Mouse (Mus musculus): ENCODE data around the gene Sorcs3. TPM values are rescaled to one million over a fixed set of nuclear protein-coding genes. Genes with fewer than 3 reads are reported as not detected.

Sorcs3 gene
- polyA plus RNA-seq, 1 experiment from 2014 or later: 18.3 TPM

- Histone ChIP-seq H3K4me3 (ENCODE audit: low read depth, low read length) (no peak overlapping the region), H3K27me3 (ENCODE audit: control insufficient read depth, insufficient read depth, low read depth, low read length) (no peaks in the 10 kb centered on the region), H3K4me1 (ENCODE audit: control insufficient read depth, insufficient read depth, low read length) (no peaks in the 10 kb centered on the region), H3K9me3 (replicated peaks; ENCODE audit: control insufficient read depth, low read length, poor library complexity, severe bottlenecking) (no peaks in the 10 kb centered on the region), H3K4me2 (ENCODE audit: low read length) (no peak overlapping the region), H3K36me3 (ENCODE audit: control insufficient read depth, insufficient read depth, low read length) (no peaks in the 10 kb centered on the region), H3K27ac (ENCODE audit: low read length) (no peak overlapping the region), H3K9ac (ENCODE audit: low read depth, low read length) (no peak overlapping the region)
- WGBS: 72% methylated on average over 2 of the region's 2 CpGs
- no peak for ATAC-seq
Observed at GRCm38 (mm10) chr19:48649941-48650340, 444.1 kb downstream of the Sorcs3 start.

GRCm38 (mm10) chr19:48651617-48652016 lies 445.8 kb downstream of the Sorcs3 start:
- Histone ChIP-seq H3K4me2 (ENCODE audit: low read length) (no peak overlapping the region), H3K27me3 (ENCODE audit: control insufficient read depth, insufficient read depth, low read depth, low read length) (no peaks in the 10 kb centered on the region), H3K4me3 (ENCODE audit: low read depth, low read length) (no peak overlapping the region), H3K9me3 (replicated peaks; ENCODE audit: control insufficient read depth, low read length, poor library complexity, severe bottlenecking) (no peaks in the 10 kb centered on the region), H3K27ac (ENCODE audit: low read length) (no peak overlapping the region), H3K36me3 (ENCODE audit: control insufficient read depth, insufficient read depth, low read length) (no peaks in the 10 kb centered on the region), H3K4me1 (ENCODE audit: control insufficient read depth, insufficient read depth, low read length) (no peaks in the 10 kb centered on the region), H3K9ac (ENCODE audit: low read depth, low read length) (no peak overlapping the region)
- WGBS: 73% methylated on average over 6 of the region's 6 CpGs
- no peak for ATAC-seq

DNA sequence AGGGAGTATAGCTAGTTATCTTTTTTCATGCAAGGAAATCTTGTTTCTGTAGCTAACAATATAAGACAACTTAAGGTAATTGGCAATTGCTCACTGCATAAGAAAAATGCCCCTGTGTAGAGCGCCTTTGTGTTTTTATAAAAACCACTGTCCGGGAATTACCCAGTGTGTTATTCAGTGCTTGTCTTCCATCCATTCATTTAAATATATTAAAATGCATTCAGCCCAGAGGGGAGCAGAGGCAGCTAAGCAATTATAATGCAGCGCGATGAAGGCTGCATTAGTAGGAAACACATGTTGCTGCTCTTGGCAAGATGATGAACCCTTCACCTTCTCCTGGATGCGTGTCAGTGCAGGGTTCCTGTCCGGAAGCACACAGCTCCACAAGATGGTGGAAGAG lies 454.4 kb downstream of the Sorcs3 start:
- WGBS: 18% methylated on average over 6 of the region's 6 CpGs
- no peak overlapping the region for H3K27ac ChIP-seq (ENCODE audit: low read length)
- no peak overlapping the region for H3K4me3 ChIP-seq (ENCODE audit: low read depth, low read length)
- H3K36me3 ChIP-seq (ENCODE audit: control insufficient read depth, insufficient read depth, low read length): no peaks in the 10 kb centered on the region
- H3K4me2 ChIP-seq (ENCODE audit: low read length): no peak overlapping the region
- no peaks in the 10 kb centered on the region for H3K27me3 ChIP-seq (ENCODE audit: control insufficient read depth, insufficient read depth, low read depth, low read length)
- ATAC-seq: 0 out of 2 replicates have a peak, but pooled peaks have one; percentile 45
- no peak overlapping the region for H3K9ac ChIP-seq (ENCODE audit: low read depth, low read length)
- H3K9me3 ChIP-seq (replicated peaks; ENCODE audit: control insufficient read depth, low read length, poor library complexity, severe bottlenecking): no peaks in the 10 kb centered on the region
- H3K4me1 ChIP-seq (ENCODE audit: control insufficient read depth, insufficient read depth, low read length): peaks cover 12% of the 10 kb centered on the region

DNA sequence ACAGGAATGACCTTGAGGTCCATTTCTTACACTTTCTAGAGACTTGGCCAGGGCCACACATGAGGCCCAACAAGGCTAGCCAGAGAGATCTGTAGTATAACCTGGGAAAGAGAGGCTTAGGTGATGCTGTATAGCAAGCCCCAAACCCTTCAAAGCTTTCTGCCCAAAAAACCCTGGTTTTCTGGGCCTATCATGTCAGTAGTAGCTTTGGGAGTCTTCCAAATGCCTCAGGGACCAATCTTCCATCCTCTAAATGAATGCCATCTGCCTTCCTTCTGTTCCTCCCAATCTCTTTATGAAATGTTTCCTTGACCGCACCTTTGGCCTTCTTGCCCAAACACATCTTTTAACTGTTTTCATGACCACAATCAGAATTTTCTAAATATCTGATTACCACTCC lies 474.1 kb downstream of the Sorcs3 start:
- H3K9me3 ChIP-seq (replicated peaks; ENCODE audit: control insufficient read depth, low read length, poor library complexity, severe bottlenecking): no peaks in the 10 kb centered on the region
- ATAC-seq: no peak
- H3K9ac ChIP-seq (ENCODE audit: low read depth, low read length): no peak overlapping the region
- peaks cover 3% of the 10 kb centered on the region; the same call in 1 of the 2 replicates for H3K4me1 ChIP-seq (ENCODE audit: control insufficient read depth, insufficient read depth, low read length)
- H3K27ac ChIP-seq (ENCODE audit: low read length): no peak overlapping the region
- no peak overlapping the region for H3K4me3 ChIP-seq (ENCODE audit: low read depth, low read length)
- no peaks in the 10 kb centered on the region for H3K27me3 ChIP-seq (ENCODE audit: control insufficient read depth, insufficient read depth, low read depth, low read length)
- no peak overlapping the region for H3K4me2 ChIP-seq (ENCODE audit: low read length)
- WGBS: 94% methylated on average over 1 of the region's 1 CpGs
- no peaks in the 10 kb centered on the region for H3K36me3 ChIP-seq (ENCODE audit: control insufficient read depth, insufficient read depth, low read length)

DNA sequence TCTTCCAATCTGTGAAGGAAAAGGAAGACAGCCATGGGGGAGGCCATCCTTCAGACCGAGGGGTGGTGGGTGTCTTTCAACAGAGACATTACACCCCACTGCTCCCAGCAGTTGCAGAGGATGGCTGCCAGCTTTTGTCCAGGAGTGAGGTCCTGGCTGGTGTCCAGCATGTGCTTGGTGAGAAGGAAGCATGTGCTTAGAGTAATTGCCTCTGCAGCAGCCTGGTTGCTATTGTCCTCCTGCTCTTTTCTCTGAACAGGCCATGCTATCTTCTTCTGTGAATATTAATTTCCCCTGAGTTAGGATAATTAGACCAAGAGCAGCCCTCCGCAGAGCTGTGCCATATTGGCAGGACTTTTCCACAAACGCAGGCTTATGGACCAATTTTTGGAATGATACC lies 476.7 kb downstream of the Sorcs3 start:
- no peak overlapping the region for H3K27ac ChIP-seq (ENCODE audit: low read length)
- 63% methylated on average over 3 of the region's 3 CpGs for WGBS
- H3K36me3 ChIP-seq (ENCODE audit: control insufficient read depth, insufficient read depth, low read length): no peaks in the 10 kb centered on the region
- H3K9me3 ChIP-seq (replicated peaks; ENCODE audit: control insufficient read depth, low read length, poor library complexity, severe bottlenecking): no peaks in the 10 kb centered on the region
- no peak for ATAC-seq
- no peak overlapping the region for H3K4me2 ChIP-seq (ENCODE audit: low read length)
- peaks cover 3% of the 10 kb centered on the region; the same call in 1 of the 2 replicates for H3K4me1 ChIP-seq (ENCODE audit: control insufficient read depth, insufficient read depth, low read length)
- H3K4me3 ChIP-seq (ENCODE audit: low read depth, low read length): no peak overlapping the region
- H3K27me3 ChIP-seq (ENCODE audit: control insufficient read depth, insufficient read depth, low read depth, low read length): no peaks in the 10 kb centered on the region
- H3K9ac ChIP-seq (ENCODE audit: low read depth, low read length): no peak overlapping the region

DNA sequence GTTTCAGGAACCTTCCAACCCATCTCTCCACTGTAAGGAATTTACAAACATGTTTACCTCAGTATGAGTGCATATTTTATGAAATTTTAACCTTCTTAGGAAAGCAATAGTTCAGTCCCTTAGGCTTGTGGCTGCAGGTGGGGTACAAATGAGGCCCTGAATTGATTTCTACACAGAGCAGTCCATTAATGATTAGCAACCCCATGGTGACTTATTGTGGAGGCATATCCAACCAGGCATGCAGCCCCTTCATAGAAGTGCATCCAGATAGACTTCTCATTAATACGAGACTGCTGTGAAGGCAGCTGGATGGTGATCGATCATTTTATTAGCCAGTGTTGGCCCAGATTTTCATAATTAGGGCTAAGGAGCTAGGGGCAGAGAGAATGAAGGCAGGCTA lies 480.5 kb downstream of the Sorcs3 start:
- 65% methylated on average over 2 of the region's 2 CpGs for WGBS
- Histone ChIP-seq H3K36me3 (ENCODE audit: control insufficient read depth, insufficient read depth, low read length) (no peaks in the 10 kb centered on the region), H3K4me3 (ENCODE audit: low read depth, low read length) (no peak overlapping the region), H3K27ac (ENCODE audit: low read length) (no peak overlapping the region), H3K9ac (ENCODE audit: low read depth, low read length) (no peak overlapping the region), H3K4me2 (ENCODE audit: low read length) (no peak overlapping the region), H3K9me3 (replicated peaks; ENCODE audit: control insufficient read depth, low read length, poor library complexity, severe bottlenecking) (no peaks in the 10 kb centered on the region), H3K4me1 (ENCODE audit: control insufficient read depth, insufficient read depth, low read length) (peaks cover 3% of the 10 kb centered on the region; the same call in 1 of the 2 replicates), H3K27me3 (ENCODE audit: control insufficient read depth, insufficient read depth, low read depth, low read length) (no peaks in the 10 kb centered on the region)
- ATAC-seq: no peak

- Histone ChIP-seq H3K4me3 (ENCODE audit: low read depth, low read length) (no peak overlapping the region), H3K27me3 (ENCODE audit: control insufficient read depth, insufficient read depth, low read depth, low read length) (no peaks in the 10 kb centered on the region), H3K9ac (ENCODE audit: low read depth, low read length) (no peak overlapping the region), H3K4me1 (ENCODE audit: control insufficient read depth, insufficient read depth, low read length) (no peaks in the 10 kb centered on the region), H3K4me2 (ENCODE audit: low read length) (no peak overlapping the region), H3K9me3 (replicated peaks; ENCODE audit: control insufficient read depth, low read length, poor library complexity, severe bottlenecking) (no peaks in the 10 kb centered on the region), H3K27ac (ENCODE audit: low read length) (no peak overlapping the region), H3K36me3 (ENCODE audit: control insufficient read depth, insufficient read depth, low read length) (no peaks in the 10 kb centered on the region)
- WGBS: 75% methylated on average over 6 of the region's 6 CpGs
- no peak for ATAC-seq
Observed at GRCm38 (mm10) chr19:48700111-48700658, 494.4 kb downstream of the Sorcs3 start.

- ATAC-seq: no peak
Observed at GRCm38 (mm10) chr19:48703763-48704162, 497.9 kb downstream of the Sorcs3 start.

GRCm38 (mm10) chr19:48706267-48706923 lies 500.6 kb downstream of the Sorcs3 start:
- H3K27ac ChIP-seq (ENCODE audit: low read length): no peak overlapping the region
- H3K4me2 ChIP-seq (ENCODE audit: low read length): no peak overlapping the region
- no peak for ATAC-seq
- H3K9me3 ChIP-seq (replicated peaks; ENCODE audit: control insufficient read depth, low read length, poor library complexity, severe bottlenecking): no peaks in the 10 kb centered on the region
- no peaks in the 10 kb centered on the region for H3K36me3 ChIP-seq (ENCODE audit: control insufficient read depth, insufficient read depth, low read length)
- H3K9ac ChIP-seq (ENCODE audit: low read depth, low read length): no peak overlapping the region
- no peak overlapping the region for H3K4me3 ChIP-seq (ENCODE audit: low read depth, low read length)
- no peaks in the 10 kb centered on the region for H3K4me1 ChIP-seq (ENCODE audit: control insufficient read depth, insufficient read depth, low read length)
- WGBS: 20% methylated on average over 1 of the region's 1 CpGs
- no peaks in the 10 kb centered on the region for H3K27me3 ChIP-seq (ENCODE audit: control insufficient read depth, insufficient read depth, low read depth, low read length)

More at GRCm38 (mm10) chr19:48703763-48704162, 497.9 kb downstream of the Sorcs3 start:
- no peak overlapping the region for H3K4me3 ChIP-seq (ENCODE audit: low read depth, low read length)
- no peak overlapping the region for H3K9ac ChIP-seq (ENCODE audit: low read depth, low read length)
- 95% methylated on average over 2 of the region's 2 CpGs for WGBS
- no peaks in the 10 kb centered on the region for H3K9me3 ChIP-seq (replicated peaks; ENCODE audit: control insufficient read depth, low read length, poor library complexity, severe bottlenecking)
- no peaks in the 10 kb centered on the region for H3K36me3 ChIP-seq (ENCODE audit: control insufficient read depth, insufficient read depth, low read length)
- H3K4me2 ChIP-seq (ENCODE audit: low read length): no peak overlapping the region
- H3K27ac ChIP-seq (ENCODE audit: low read length): no peak overlapping the region
- H3K27me3 ChIP-seq (ENCODE audit: control insufficient read depth, insufficient read depth, low read depth, low read length): no peaks in the 10 kb centered on the region
- H3K4me1 ChIP-seq (ENCODE audit: control insufficient read depth, insufficient read depth, low read length): no peaks in the 10 kb centered on the region

Data from midbrain, embryonic 16.5 days (tissue).